Mouse (Mus musculus): Measurements from ENCODE around the gene Dmgdh. TPM values are rescaled to one million over a fixed set of nuclear protein-coding genes. Genes with fewer than 3 reads are reported as not detected.
A peak's percentile ranks its signal among the peaks of the same experiment; 100 is the strongest.

Gene Dmgdh
- polyA plus RNA-seq, 1 experiment from 2014 or later: not detected

- no peak overlapping the region for H3K9ac ChIP-seq
- WGBS: 82% methylated on average over 3 of the region's 3 CpGs
- no peak for ATAC-seq (ENCODE audit: low read depth)
Measured at GRCm38 (mm10) chr13:93785329-93785728, 111.1 kb downstream of the Dmgdh start.

DNA sequence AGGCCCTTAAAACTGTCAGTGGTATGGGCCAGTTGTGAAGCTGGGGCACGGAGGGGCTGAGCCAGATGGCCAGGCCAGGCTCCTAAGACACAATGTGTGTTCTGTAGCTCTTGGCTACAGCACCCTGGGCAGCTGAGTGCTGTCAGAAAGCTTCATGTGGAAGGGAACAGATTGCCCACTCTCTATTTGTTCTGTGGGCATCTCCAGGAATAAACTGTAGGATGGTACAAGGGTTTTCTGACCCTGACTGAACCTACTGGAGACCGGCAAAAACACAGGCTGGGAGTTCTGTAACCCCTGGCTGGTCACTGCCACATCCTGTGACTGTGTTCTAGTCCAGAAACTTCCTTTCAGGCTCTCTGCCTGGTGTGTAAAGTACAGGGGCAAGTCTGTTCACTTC lies 111.8 kb downstream of the Dmgdh start:
- H3K4me3 ChIP-seq: no peak overlapping the region
- no peak overlapping the region for H3K27ac ChIP-seq (replicated peaks)

More at GRCm38 (mm10) chr13:93785329-93785728, 111.1 kb downstream of the Dmgdh start:
- Histone ChIP-seq H3K9me3 (peaks cover 5% of the 10 kb centered on the region; the same call in 1 of the 2 replicates), H3K36me3 (no peaks in the 10 kb centered on the region), H3K27ac (replicated peaks) (no peak overlapping the region), H3K4me2 (no peak overlapping the region), H3K4me3 (no peak overlapping the region), H3K4me1 (replicated peaks) (peaks cover 10% of the 10 kb centered on the region), H3K27me3 (no peaks in the 10 kb centered on the region)

GRCm38 (mm10) chr13:93787647-93788046 lies 113.4 kb downstream of the Dmgdh start:
- H3K4me2 ChIP-seq: no peak overlapping the region
- no peaks in the 10 kb centered on the region for H3K36me3 ChIP-seq
- H3K9ac ChIP-seq: no peak overlapping the region
- 56% methylated on average over 8 of the region's 8 CpGs for WGBS
- H3K27me3 ChIP-seq: no peaks in the 10 kb centered on the region
- H3K9me3 ChIP-seq: no peaks in the 10 kb centered on the region
- H3K27ac ChIP-seq (replicated peaks): no peak overlapping the region
- peaks cover 10% of the 10 kb centered on the region for H3K4me1 ChIP-seq (replicated peaks)
- H3K4me3 ChIP-seq: no peak overlapping the region
- no peak; the same call in 1 of the 2 replicates for ATAC-seq (ENCODE audit: low read depth)

More for the DNA sequence above, 111.8 kb downstream of the Dmgdh start:
- no peak overlapping the region for H3K4me2 ChIP-seq
- ATAC-seq (ENCODE audit: low read depth): no peak
- peaks cover 10% of the 10 kb centered on the region for H3K4me1 ChIP-seq (replicated peaks)
- H3K36me3 ChIP-seq: no peaks in the 10 kb centered on the region
- H3K9me3 ChIP-seq: peaks cover 3% of the 10 kb centered on the region; the same call in 1 of the 2 replicates
- WGBS: 63% methylated on average over 2 of the region's 2 CpGs
- no peaks in the 10 kb centered on the region for H3K27me3 ChIP-seq
- no peak overlapping the region for H3K9ac ChIP-seq

DNA sequence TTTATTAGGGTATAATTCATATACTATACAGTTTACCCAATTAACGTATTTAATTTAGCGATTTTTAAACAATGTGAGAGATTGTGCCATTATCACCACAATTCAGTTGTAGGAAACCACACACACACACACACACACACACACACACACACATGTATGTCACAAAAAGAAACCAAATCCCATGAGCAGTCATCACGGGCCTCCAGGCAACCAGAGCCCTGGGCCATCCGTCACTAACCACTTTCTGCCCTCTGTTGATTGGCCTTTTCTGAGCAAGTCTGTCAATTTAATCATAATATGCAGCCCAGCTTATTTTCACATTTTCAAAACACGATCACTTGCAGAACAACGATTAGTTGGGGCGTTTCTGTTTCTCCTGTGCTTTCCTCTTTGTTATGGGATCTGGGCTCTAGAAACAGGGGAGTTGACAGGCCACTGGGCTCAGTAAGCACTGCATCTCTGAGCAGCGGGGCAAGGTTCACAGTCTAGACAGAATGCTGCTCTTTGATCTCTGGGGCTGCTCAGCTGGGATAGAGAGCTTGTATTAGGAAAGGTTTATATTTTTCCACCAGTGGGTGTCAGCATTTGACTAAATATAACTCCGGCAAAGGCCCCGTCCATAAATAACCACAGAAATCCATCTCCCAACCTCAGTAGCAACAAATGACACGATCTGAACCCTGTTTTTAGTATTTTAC lies 118.9 kb downstream of the Dmgdh start:
- H3K4me1 ChIP-seq (replicated peaks): peaks cover 8% of the 10 kb centered on the region
- no peak overlapping the region for H3K4me3 ChIP-seq
- H3K27ac ChIP-seq (replicated peaks): no peak overlapping the region
- no peak overlapping the region for H3K9ac ChIP-seq
- H3K4me2 ChIP-seq: no peak overlapping the region
- 0 out of 2 replicates have a peak, but pooled peaks cover 12% of the 10 kb centered on the region for H3K27me3 ChIP-seq
- no peaks in the 10 kb centered on the region for H3K36me3 ChIP-seq
- peak; percentile 83 for ATAC-seq (ENCODE audit: low read depth)
- H3K9me3 ChIP-seq: no peaks in the 10 kb centered on the region
- 57% methylated on average over 11 of the region's 11 CpGs for WGBS

GRCm38 (mm10) chr13:93793643-93794182 lies 119.5 kb downstream of the Dmgdh start:
- Histone ChIP-seq H3K4me3 (no peak overlapping the region), H3K27ac (replicated peaks) (no peak overlapping the region), H3K4me2 (no peak overlapping the region), H3K27me3 (0 out of 2 replicates have a peak, but pooled peaks cover 12% of the 10 kb centered on the region), H3K9me3 (no peaks in the 10 kb centered on the region), H3K36me3 (no peaks in the 10 kb centered on the region), H3K9ac (no peak overlapping the region), H3K4me1 (replicated peaks) (peaks cover 5% of the 10 kb centered on the region; the same call in 1 of the 2 replicates)
- WGBS: 53% methylated on average over 10 of the region's 10 CpGs
- ATAC-seq (ENCODE audit: low read depth): 0 out of 2 replicates have a peak, but pooled peaks have one; percentile 52

DNA sequence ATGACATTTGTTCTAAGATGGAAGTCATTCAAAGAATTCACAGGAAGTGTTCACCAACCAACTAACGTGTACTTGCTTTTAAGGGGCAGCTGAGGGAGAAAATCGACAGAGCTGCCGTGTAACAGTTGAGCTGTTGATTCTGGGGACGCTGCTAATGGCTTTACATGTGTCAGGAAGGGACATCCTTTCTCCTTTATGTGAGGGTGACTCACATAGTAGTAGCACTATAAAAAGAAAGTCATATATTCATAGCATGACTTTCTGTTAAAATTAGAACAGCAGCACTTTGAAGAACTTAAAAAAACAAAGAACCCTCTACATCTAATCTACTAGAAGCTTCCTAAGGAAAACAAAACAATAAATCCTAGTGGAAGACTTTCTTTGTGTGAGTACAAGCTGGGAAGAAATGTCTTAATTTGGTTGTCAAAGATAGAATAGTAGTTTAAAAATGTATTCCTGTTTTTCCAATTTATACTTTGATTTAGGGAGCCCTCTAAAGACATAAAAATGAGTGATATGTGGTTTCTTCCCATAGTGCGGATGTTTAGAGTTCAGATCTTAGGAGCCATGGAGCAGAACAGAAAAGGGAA lies 122.9 kb downstream of the Dmgdh start:
- 81% methylated on average over 5 of the region's 5 CpGs for whole genome bisulfite sequencing
- no peak overlapping the region for H3K4me3 ChIP-seq
- no peak overlapping the region for H3K9ac ChIP-seq
- no peaks in the 10 kb centered on the region for H3K9me3 ChIP-seq
- H3K27me3 ChIP-seq: 0 out of 2 replicates have a peak, but pooled peaks cover 12% of the 10 kb centered on the region
- H3K27ac ChIP-seq (replicated peaks): no peak overlapping the region
- no peak for ATAC-seq (ENCODE audit: low read depth)
- H3K4me1 ChIP-seq (replicated peaks): peaks cover 5% of the 10 kb centered on the region; the same call in 1 of the 2 replicates
- H3K36me3 ChIP-seq: no peaks in the 10 kb centered on the region
- H3K4me2 ChIP-seq: no peak overlapping the region

Small RNA genes lying within 50 kb of the gene (microRNA-seq; reads per million reads assigned to microRNA genes)
- gene Mir5624: not detected

Other genes starting within 250 kb of the Dmgdh start
- gene Jmy, start 174.6 kb upstream of the Dmgdh start, polyA plus RNA-seq (2015; fragmentation: Nextera tagmentation; extraction: Ambion mirVana): 6.1 and 6.5 TPM in 2 replicates
- not detected in 2 replicates for gene Bhmt, start 36.5 kb upstream of the Dmgdh start, polyA plus RNA-seq (2015; fragmentation: Nextera tagmentation; extraction: Ambion mirVana)
- gene Bhmt2, start 131 bp upstream of the Dmgdh start, polyA plus RNA-seq (2015; fragmentation: Nextera tagmentation; extraction: Ambion mirVana): 0.07 TPM in 1 of 2 replicates, not detected in the other
- 7.0 and 8.0 TPM in 2 replicates for gene Arsb, start 97.2 kb downstream of the Dmgdh start, polyA plus RNA-seq (2015; fragmentation: Nextera tagmentation; extraction: Ambion mirVana)

Data from neural tube, embryonic 13.5 days (tissue).